Mouse (Mus musculus): ENCODE measurements around the gene Rragb.
"Not testable (repeated sequence)": the region's sequence is repeated elsewhere in the genome, so short reads cannot be mapped to it uniquely, and the experiment has no call there.

Rragb gene

DNA sequence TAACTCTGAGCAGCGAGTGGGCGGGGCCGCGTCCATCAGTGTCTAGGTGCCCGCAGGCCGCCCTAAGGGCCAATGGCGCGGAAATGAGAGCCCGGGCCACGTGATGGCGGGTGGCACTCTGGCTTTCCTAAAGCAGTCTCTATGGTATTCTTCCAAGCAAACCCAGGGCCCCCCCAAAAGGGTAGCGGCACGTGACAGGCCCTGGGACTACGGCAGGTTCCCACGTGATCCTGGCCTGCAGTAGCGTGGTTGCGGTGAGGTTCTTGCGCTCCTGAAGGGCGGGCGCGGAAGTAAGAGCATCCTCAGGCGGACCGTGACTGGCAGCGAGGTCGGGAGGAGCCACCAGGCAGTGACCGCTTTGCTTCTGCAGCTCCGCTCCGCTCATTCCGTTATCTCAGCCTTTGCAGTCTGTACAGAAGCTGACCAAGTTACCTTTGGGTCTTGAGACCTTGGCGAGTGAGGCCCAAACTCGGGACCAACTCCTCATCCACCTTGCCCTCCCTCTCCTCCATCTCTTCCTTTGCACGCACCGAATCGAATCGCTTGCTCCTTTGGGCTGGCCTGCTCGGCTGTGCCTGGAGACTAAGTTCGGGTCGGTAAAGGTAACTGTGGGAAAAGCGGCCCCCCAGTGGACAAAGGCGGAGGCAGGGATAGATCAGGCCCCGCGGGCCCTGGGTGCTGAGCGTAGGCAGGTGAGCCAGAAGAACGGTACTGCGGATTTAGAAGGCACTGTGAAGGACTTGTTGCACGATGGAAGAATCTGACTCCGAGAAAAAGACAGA is at the start of gene Rragb:
Gene Rragb (plus strand): TSS at position 248 of the 782 bp plus-strand sequence.
- DNase-seq: peak; percentile 96

DNA sequence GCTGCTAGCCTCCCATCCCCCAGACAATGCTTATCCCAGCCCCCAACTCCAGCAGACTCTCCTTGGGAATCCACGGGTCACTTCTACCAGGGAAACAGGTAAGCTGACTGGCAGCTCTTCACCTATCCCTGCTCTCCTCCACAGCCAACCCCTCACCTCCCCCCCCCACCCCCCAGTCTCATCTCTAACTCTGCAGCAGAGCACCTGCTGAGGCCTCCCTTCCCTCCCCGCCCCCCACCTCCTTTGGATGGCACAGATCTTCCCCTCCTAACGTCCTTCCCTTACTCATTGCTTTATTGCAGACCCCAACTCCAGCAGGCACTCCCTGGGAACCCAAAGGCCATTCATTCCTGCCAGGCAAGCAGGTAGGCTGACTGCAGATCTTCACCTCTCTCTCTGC is 21.3 kb upstream of the Rragb start, which contains the start of gene Foxr2:
Gene Foxr2 (plus strand): TSS at position 301 of the 400 bp plus-strand sequence.
- no peak for DNase-seq

DNA sequence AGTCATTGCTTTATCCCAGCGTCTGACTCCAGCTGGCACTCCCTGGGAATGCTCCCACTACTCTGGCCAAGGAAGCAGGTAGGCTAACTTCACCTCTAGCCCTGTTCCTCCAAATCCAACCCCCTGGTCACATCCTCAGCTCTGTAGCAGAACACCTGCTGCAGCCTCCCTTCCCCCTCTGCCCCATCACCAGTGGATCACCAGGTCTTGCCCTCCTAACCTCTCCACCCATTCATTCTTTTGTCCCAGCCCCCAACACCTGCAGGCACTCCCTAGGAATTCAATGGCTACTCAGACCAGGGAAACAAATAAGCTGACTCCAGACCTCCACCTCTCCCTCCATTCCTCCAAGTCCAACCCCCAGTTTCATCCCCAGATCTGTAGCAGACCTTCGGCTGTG is 20.8 kb upstream of the Rragb start:
- DNase-seq: no peak

DNA sequence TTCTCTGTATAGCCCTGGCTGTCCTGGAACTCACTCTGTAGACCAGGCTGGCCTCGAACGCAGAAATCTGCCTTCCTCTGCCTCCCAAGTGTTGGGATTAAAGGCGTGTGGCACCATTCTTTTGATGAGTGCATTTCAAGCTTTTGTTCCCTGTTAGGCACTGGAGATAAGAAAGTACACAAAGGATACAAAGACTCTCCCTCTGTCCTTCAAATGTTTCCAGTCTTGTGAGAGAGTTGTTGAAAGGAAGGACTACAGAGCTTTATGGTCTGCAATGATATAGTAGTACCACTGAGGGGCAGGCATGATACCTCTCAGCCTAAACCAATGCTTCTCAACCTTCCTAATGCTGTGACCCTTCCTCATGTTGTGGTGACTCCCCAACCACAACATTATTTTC is 2.9 kb downstream of the Rragb start:
- no peak for DNase-seq

DNA sequence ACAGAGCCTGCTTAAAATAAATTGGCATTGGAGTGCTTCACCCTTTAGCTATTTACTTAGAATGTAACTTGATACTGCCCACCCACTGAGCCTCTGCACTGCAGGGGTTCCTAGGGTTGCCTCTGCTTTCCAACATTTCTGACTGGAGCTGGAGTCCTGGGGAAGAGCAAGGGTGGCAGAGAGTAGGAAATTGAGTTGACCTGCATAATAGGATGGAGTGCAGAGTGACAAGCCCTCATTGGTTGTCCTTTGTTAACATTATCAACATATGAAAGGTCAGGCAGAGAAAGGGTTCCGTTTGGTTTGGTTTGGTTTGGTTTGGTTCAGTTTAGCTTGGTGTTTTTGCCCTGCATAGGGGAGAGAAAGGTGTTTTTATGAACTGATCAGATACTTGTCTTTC is 12.0 kb downstream of the Rragb start:
- no peak for DNase-seq

DNA sequence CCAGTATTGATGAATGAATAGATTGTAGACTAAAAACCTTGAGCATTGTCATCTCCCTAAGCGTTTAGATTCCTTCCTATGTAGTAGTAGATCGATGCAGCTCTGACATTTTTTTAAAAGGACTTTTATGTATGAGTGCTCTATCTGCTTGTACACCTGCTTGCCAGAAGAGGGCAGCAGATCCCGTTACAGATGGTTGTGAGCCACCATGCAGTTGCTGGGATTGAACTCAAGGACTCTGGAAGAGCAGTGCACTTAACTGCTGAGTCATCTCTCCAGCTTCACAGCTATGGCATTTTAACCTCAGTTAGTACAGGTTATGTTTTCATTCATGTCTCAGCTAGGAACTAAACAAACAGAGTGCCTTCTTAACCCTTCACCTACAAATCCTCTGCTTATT is 15.5 kb downstream of the Rragb start:
- DNase-seq: no peak

DNA sequence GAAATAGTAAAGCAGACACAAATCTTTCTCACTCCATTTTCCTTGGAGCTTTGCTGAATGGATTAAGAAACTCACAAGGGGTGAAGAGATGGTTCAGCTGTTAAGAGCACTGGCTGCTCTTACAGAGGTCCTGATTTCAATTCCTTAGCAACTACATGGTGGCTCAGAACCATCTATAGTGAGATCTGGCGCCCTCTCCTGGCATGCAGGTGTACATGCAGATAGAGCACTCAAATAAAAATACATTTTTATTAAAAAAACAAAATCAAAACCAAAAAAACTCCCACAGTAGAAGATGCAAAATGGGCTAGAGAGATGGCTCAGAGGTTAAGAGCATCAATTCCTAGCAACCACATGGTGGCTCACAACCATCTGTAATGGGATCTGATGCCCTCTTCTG is 35.0 kb downstream of the Rragb start:
- peak; percentile 1 for DNase-seq

DNA sequence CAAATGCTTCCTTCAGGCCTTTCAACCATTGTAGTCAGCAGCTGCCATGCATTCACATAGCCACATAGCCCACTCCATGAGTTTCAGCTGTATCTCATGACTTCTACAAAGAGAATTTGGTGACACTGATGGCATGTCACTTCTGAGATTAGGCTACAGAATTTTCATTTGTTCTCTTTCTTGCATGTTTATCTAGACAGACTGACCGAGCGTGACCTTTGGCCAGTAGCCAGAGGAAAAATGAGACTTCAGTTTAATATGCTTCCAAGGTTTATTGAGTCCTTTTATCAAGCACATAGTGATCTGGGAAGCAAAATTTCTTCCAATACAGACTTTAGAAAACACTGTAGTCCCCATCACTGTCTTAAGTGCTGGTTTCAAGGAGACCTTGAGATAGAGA is 42.4 kb downstream of the Rragb start:
- no peak for DNase-seq

DNA sequence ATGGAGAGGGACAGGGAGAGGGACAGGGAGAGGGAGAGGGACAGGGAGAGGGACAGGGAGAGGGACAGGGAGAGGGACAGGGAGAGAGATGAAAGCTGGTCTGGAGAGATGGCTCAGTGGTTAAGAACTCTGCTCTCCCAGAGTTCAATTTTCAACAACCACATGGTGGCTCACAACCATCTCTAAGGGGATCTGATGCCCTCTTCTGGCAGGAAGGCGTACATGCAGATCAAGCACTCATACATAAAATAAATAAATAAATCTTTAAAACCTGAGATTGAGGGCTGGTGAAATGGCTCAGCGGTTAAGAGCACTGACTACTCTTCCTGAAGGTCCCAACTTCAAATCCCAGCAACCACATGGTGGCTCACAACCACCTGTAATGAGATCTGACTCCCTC is 59.4 kb downstream of the Rragb start:
- not testable (repeated sequence) for DNase-seq

DNA sequence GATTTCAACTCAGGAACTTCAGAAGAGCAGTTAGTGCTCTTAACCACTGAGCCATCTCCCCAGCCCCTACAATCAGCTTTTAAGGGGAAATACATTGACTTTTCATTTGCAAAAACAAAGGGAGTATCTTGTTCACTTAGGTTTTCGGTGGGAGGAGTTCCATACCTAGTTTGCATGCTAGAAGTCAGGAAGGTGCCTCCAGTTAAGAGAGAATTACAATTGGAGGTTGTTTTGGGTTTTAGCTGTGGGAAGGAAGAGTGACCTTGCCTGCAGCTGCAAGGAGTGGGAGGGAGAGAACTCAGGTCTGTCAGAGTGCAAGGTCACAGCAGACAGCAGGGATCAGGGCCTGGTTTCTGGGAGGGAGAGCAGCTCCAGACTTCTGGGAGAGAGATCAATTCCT is 71.3 kb downstream of the Rragb start:
- DNase-seq: no peak

Measured in cerebellum, adult 9-11 months (tissue).